Mouse (Mus musculus): ENCODE data around the gene Klhdc3.
A peak's percentile ranks its signal among the peaks of the same experiment; 100 is the strongest.

Gene Klhdc3

DNA sequence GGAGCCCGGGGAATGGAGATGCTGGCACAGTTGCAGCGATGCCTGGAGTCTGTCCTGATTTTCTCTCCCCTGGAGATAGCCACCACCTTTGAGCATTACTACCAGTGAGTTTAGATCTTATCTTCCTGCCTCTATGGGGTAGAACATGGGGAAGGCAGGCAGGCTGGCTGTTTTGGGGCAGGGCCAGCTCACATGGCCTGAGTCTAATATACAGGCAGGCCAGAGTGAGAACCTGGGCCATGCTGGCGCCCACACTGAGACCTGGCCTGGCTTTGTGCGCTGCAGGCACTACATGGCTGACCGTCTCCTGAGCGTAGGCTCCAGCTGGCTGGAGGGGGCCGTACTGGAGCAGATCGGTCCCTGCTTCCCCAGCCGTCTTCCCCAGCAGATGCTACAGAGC is 19.4 kb downstream of the Klhdc3 start:
- DNase-seq (ENCODE audit: low read depth, low spot score), result no peak

- DNase-seq (ENCODE audit: low read depth, low spot score), result no peak
Observed at GRCm38 (mm10) chr17:46656054-46656453, 24.7 kb downstream of the Klhdc3 start.

GRCm38 (mm10) chr17:46651755-46652547 is 28.8 kb downstream of the Klhdc3 start:
- no peak for DNase-seq (ENCODE audit: low read depth, low spot score)

DNA sequence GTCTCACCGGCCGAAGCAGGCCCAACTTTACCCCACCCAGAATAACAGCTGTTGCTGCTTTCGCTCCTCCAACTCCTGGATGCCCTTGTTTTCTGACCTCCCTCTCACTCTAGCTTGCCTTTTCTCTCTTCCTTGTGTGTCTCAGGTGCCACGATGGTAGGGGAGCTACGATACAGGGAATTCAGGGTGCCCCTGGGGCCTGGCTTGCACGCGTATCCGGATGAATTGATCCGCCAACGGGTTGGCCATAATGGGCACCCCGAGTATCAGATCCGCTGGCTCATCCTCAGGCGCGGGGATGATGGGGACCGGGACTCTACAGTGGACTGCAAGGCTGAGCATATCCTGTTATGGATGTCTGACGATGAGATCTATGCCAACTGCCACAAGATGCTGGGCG is 29.4 kb downstream of the Klhdc3 start:
- DNase-seq (ENCODE audit: low read depth, low spot score), result no peak

GRCm38 (mm10) chr17:46650232-46651031 is 30.3 kb downstream of the Klhdc3 start, which contains the start of gene Cul7:
Gene Cul7, plus strand, starts transcription at chr17:46650337.
- DNase-seq (ENCODE audit: low read depth, low spot score), result peak; percentile 97

- DNase-seq (ENCODE audit: low read depth, low spot score), result no peak
Observed at GRCm38 (mm10) chr17:46649811-46650210, 30.9 kb downstream of the Klhdc3 start.

DNA sequence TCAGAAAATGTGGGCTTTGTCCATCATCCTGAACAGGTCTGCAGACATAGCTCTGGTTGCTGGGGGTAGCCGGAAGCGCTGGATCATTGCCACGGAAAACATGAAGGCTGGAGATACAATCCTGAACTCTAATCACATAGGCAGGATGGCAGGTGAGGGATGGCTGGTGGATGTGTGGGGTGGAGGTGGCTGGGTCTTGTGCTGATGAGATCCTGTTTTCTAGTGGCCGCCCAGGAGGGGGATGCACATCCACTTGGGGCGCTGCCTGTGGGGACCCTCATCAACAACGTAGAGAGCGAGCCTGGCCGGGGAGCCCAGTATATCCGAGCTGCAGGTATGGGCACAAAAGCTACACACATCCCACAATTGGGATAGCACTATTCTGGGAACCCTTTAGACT is 32.3 kb downstream of the Klhdc3 start:
- no peak for DNase-seq (ENCODE audit: low read depth, low spot score)

DNA sequence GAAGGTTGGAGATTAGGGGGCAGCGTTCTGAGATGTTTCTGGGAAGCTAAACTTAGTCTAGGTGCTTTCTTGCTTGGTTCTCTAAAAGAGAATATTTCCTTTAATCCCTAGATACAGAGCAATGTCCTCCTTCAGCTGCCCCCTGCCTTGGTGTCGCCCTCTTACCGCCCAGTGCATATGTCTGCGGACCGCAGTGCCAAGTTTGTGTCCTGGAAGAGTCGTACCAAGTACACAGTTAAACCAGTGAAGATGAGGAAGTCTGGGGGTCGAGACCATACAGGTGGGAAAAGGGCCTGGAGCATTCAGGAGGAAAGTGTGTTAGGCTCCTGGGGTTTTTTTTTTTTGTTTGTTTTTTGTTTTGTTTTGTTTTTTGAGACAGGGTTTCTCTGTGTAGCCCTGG is 33.4 kb downstream of the Klhdc3 start:
- no peak for DNase-seq (ENCODE audit: low read depth, low spot score)

DNA sequence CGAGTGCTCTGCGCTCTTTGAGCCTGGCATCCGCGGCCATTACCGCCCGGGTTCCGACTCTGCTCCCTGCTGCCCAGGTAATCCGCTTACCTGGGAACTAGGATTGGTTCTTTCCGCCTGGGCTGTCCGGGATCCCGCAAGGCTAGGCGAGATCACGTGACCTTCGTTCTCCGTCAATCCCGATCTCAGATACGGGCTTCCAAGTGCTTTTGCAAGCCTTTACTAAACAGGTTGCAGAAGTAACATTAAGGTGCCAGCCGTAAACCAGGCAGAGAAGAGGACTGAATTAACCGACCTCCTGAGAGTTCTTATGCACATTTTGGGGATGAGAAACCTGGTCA is 34.4 kb downstream of the Klhdc3 start:
- no peak for DNase-seq (ENCODE audit: low read depth, low spot score)

DNA sequence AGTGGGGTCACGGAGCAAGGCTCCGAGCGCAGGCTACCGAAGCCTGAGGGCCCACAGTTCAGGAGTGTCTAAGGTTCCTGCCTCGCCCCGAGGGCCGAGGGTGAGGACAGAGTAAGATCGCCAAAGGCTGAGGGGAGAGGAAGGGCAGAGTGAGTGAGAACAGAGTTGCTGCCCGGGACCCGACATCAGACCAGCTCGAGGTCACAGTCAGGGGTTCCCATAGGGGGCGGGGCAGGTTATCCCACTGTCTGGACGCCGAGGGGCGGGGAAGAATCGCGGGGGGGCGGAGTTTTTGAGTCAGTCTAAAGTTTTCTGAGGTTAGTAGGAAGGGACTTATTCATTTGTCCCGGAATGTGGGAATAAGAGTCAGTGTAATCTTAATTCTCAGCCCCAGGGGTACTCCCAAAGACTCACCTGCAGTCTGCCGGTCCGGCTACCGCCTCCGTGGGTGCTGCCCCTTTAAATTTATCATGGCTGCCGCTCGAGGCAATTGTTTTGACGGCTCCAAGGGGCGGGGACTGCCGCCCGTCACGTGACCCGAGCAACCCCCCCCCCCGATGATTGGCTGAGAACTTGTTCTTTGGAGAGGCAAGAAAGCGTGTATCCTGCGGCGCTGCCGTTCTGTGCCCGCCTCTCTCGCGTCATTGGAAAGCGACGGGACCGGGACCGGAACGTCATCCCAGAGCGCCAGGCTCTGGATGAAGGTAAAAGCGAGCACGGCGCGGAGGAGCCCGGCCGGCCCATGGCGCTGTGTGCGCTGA is 35.0 kb downstream of the Klhdc3 start, which contains the start of the genes Klc4 and Mrpl2:
Klc4 (minus strand) TSS at position 462 of the 761 bp plus-strand sequence.
Mrpl2 (plus strand) TSS at position 669 of the 761 bp plus-strand sequence.
- peak; percentile 100 for DNase-seq (ENCODE audit: low read depth, low spot score)

DNA sequence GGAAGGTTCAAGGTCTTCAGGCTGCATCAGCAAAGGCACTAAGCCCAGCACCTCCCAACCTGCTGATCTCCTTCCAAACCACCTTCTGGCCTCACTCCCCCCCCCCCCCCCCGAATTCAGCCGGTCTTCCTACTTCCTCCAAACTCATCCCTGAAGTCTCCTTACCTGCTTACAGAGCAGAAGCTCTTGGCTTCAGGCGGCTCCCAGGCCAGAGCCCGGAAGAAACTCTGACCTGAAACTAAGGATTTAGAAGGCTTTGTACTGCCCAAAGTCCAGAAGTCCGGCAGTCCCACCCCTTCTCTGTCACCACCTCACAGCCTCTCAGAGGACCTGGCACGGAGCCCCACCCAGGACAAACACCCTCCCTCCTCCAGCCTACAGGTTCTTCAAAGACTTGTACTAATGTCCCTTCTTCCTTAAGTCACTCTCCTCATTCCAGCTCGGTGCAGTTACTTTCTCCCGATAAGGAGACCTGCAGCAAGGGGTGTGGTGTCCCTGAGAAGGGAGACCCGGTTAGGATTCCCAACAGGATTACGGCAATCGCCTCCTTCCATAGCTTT is 35.7 kb downstream of the Klhdc3 start:
- no peak for DNase-seq (ENCODE audit: low read depth, low spot score)

- DNase-seq (ENCODE audit: low read depth, low spot score), result no peak
Observed at GRCm38 (mm10) chr17:46644152-46644805, 36.4 kb downstream of the Klhdc3 start.

GRCm38 (mm10) chr17:46642060-46642459 is 38.7 kb downstream of the Klhdc3 start:
- DNase-seq (ENCODE audit: low read depth, low spot score), result no peak

DNA sequence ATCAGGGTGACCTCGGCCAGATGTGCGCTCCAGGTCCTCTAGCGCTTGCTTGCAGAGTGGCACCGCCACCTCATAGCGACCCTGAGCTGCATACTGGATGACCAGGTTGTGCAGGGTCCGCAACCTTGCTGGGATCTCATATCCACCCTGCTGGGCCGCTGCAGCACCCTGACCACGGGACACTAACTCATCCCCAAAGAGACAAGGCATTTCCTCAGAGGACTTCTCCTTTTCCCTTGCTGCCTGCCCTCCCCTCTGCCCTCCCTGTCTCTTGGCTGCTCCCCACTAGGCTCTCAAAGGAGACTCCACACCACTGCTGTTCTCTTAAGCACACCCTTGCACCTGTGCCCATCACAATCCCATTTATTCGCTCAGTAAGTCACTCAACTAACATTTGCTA is 40.8 kb downstream of the Klhdc3 start:
- no peak for DNase-seq (ENCODE audit: low read depth, low spot score)

- peak; percentile 74 for DNase-seq (ENCODE audit: low read depth, low spot score)
Observed at GRCm38 (mm10) chr17:46636831-46637523, 43.7 kb downstream of the Klhdc3 start.

- DNase-seq (ENCODE audit: low read depth, low spot score), result peak; percentile 71
Observed at GRCm38 (mm10) chr17:46629685-46630441, 50.9 kb downstream of the Klhdc3 start.

DNA sequence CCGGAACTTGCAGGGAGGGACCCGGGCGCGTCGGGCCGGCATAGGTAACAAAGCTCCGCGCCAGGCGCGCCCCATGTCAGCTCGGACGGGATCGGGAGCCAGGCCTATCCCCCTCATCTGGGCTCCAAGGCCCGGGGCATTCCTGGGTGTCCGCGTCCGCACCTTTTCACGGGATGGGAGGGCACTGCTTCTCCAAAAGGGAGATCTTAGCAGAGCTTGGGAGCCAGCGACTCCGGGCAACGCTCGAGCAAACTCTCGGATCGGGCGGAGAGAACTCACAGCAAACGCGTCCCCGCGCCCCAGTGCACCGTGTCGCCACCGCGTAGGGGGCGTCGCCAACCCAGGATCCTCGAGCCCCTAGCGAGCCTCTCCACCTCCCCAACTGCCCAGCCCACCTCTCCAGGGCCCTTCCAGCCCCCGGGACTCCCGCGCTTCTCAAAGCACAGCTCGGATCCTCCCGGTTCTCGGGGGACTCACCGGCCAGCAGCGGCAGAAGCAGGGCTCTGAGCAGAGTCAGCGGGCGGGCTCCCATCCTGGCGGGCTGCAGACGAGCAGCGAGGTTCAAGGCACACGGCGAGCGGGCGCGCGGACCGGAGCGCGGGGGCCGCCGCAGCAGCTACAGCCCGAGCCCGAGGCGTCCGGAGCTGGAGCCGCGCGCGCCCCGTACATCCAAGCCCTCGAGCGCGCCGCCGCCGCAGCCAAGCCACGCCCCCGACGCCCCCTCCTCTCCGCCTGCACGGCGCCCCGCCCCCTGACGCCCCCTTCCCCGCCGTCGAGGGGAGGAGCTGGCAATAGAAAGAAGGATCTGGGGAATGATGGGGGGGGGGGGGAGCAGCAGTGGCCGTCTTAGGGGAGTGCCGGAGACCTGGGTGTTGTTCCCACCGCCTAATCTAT is 51.7 kb downstream of the Klhdc3 start, which contains the start of gene Ptk7:
Ptk7 (minus strand) TSS at position 714 of the 894 bp plus-strand sequence.
- peak; percentile 89 for DNase-seq (ENCODE audit: low read depth, low spot score)

DNA sequence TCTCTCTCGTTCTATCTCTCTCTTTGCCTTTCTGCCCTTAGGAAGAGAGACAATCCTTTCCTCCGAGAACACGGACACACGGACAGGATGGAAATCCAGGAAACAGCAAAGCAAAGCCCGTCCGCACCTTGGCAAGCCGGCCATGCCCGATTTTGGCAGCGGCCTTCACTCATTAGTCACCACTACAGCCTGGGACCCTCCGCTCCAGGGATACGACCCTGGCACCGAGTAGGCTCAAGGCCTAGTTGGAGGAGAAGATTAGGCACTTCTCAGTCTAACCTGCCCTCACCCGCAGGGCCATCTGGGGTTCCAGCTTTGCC is 52.3 kb downstream of the Klhdc3 start:
- DNase-seq (ENCODE audit: low read depth, low spot score), result no peak

GRCm38 (mm10) chr17:46627409-46627808 is 53.3 kb downstream of the Klhdc3 start:
- DNase-seq (ENCODE audit: low read depth, low spot score), result no peak

All from ZHBTc4 (cell line).